Mouse (Mus musculus) adrenal gland, adult 8-10 months (tissue): Measurements from ENCODE around the gene Itprid2. TPM values are rescaled to one million over a fixed set of nuclear protein-coding genes. Genes with fewer than 3 reads are reported as not detected.

Source experiments
- DNase-seq: peaks from one replicate; pipeline ENCODE4 v3.0.0; 2022
- total RNA-seq, 4 experiments: library from RNA; stranded (reverse); gene quantifications; 2 replicates each; pipeline ENCODE4 v1.2.4; 2022

Itprid2 gene
- total RNA-seq, 4 experiments from 2014 or later: 35.1 to 49.1 (median 43.9) TPM

DNA sequence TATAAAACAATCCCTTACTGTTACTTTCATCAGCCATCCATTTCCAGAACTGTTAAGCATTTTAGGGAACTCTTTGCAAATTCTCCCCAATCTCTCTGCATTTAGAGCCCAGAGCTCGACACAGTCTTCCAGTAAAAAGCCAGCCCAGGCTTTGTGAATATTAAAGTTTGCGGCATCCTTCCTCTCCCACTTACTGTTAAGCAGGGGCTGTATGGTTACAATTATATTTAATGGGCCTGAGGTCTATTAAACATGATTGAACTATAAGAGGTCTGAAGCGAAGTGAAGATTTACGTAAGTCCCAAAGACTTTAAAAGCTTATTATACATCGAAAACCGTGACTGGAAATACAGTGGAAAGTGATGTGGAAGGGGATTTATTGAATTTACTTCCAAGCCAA lies 79.6 kb downstream of the Itprid2 start:
- DNase-seq: no peak

DNA sequence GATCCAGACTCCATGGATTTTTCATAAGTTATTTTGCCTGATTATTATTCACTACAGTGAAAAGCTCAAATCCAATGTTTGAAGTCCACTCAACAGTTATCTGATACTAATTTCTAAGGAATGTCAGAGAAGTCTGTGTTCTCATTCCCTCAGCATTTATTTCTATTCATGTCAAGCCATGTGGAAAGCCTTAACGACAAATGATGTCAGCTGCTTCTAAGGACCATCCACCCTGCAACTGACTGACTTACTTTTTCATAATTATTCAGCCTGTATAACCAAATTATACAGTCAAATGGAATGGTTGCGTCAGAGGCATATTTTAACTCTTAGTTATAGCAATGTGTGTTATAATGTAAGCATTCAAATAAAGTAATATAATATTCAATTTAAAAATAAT lies 80.8 kb downstream of the Itprid2 start:
- no peak for DNase-seq

DNA sequence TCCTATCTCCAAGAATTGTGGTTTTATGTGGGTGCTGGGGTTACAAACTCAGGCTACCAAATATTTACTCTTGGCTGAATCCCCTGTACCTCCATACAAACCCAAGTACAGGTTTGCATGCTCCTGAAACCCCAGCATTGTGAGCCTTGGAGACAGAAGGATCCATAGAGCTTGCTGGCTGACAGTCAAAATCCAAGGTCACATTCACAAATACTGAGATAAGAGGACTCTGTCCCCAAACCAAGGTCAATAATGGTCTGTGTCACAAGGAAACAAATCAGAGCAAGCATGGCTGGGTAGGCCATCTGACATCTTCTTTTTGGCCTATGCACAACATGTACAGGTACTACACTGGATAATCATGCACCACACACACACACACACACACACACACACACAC lies 82.7 kb downstream of the Itprid2 start:
- DNase-seq: no peak

DNA sequence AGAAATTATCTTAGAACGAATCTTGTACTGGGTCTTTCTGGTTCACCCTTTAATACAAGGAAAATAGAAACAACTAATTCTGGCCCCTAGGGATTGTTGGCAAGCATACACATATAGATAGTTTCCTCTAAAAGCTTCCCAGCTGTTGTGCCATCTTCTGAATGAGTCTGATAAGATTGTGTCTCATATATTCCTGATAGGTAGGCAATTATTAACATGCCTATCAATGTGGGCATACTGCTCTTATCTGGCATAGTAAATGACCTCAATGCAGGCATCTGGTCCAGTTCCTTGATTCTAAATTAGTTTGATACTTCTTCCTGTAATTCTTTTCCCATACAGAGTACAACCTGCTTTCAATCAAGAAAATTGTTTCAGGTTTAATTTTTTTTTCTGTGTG lies 87.3 kb downstream of the Itprid2 start:
- no peak for DNase-seq

Other genes with a start within 250 kb of the Itprid2 start
- gene Neurod1, start 178.6 kb upstream of the Itprid2 start, total RNA-seq: not detected
- gene Cerkl, start 178.6 kb upstream of the Itprid2 start, total RNA-seq: 1 to 10 TPM in 3 of 4 experiments, under 1 TPM in 1; 0.81 to 1.4 (median 1.0) TPM
- gene Ppp1r1c, start 72.4 kb downstream of the Itprid2 start, total RNA-seq: not detected